Mouse (Mus musculus) B cell, adult 2 months (primary cell): ENCODE results near the gene Pmf1.
"Not testable (repeated sequence)": the region's sequence is repeated elsewhere in the genome, so short reads cannot be mapped to it uniquely, and the experiment has no call there.

ENCODE experiments used
- DNase-seq, 2 experiments: peaks; one replicate each; pipeline ENCODE4 v3.0.0; 2022

Gene Pmf1

GRCm38 (mm10) chr3:88393776-88394375 lies 16.3 kb downstream of the Pmf1 start:
- DNase-seq: no peak

GRCm38 (mm10) chr3:88384364-88384763 lies 25.8 kb downstream of the Pmf1 start, which contains the start of gene Bglap:
Bglap (minus strand) TSS chr3:88384464.
- no peak for DNase-seq

- DNase-seq: not testable (repeated sequence)
These were observed 27.7 kb downstream of the Pmf1 start for GRCm38 (mm10) chr3:88382383-88382782.

- peak; percentile 57 to 62 for DNase-seq
These were observed 28.5 kb downstream of the Pmf1 start for GRCm38 (mm10) chr3:88381389-88382315.

- DNase-seq: not testable (repeated sequence)
These were observed 31.5 kb downstream of the Pmf1 start, which contains the start of gene Bglap2 for GRCm38 (mm10) chr3:88378599-88378998. Bglap2 (minus strand) TSS chr3:88378699.

- not testable (repeated sequence) for DNase-seq
These were observed 33.5 kb downstream of the Pmf1 start for GRCm38 (mm10) chr3:88376644-88377043.

GRCm38 (mm10) chr3:88375750-88376626 lies 34.1 kb downstream of the Pmf1 start:
- DNase-seq: peak in 1 of 2 experiments; percentile 16

- DNase-seq: not testable (repeated sequence)
These were observed 37.5 kb downstream of the Pmf1 start, which contains the start of gene Bglap3 for GRCm38 (mm10) chr3:88372643-88373042. Bglap3 (minus strand) TSS chr3:88372743.

GRCm38 (mm10) chr3:88368511-88368910 lies 41.6 kb downstream of the Pmf1 start:
- not testable (repeated sequence) for DNase-seq

- not testable (repeated sequence) for DNase-seq
These were observed 42.6 kb downstream of the Pmf1 start for GRCm38 (mm10) chr3:88367517-88367916.

- peak; percentile 66 for DNase-seq
These were observed 43.2 kb downstream of the Pmf1 start for GRCm38 (mm10) chr3:88366830-88367428.

- DNase-seq: no peak
These were observed 44.3 kb downstream of the Pmf1 start for GRCm38 (mm10) chr3:88365705-88366361.

GRCm38 (mm10) chr3:88364337-88364736 lies 45.8 kb downstream of the Pmf1 start, which contains the start of gene Paqr6:
Paqr6 (plus strand) TSS chr3:88364584.
- no peak for DNase-seq

- no peak for DNase-seq
These were observed 46.4 kb downstream of the Pmf1 start for GRCm38 (mm10) chr3:88363700-88364099.

- no peak for DNase-seq
These were observed 48.4 kb downstream of the Pmf1 start for GRCm38 (mm10) chr3:88361612-88362313.

GRCm38 (mm10) chr3:88361096-88361495 lies 49.0 kb downstream of the Pmf1 start:
- DNase-seq: no peak

GRCm38 (mm10) chr3:88359989-88360388 lies 50.1 kb downstream of the Pmf1 start:
- DNase-seq: no peak

GRCm38 (mm10) chr3:88359584-88359983 lies 50.5 kb downstream of the Pmf1 start:
- DNase-seq: no peak

- no peak for DNase-seq
These were observed 55.5 kb downstream of the Pmf1 start for GRCm38 (mm10) chr3:88354396-88355165.

GRCm38 (mm10) chr3:88352907-88353306 lies 57.2 kb downstream of the Pmf1 start:
- DNase-seq: no peak
